Mouse (Mus musculus) heart, embryonic 12.5 days (tissue): ENCODE measurements around the gene Scamp1. TPM values are rescaled to one million over a fixed set of nuclear protein-coding genes. Genes with fewer than 3 reads are reported as not detected.

Experiments used
- ATAC-seq: fragments of 200-750 bp; cut with Nextera tagmentation; 2 replicates; pipeline ENCODE4 v1.8.0; 2017; ENCODE audit warnings: moderate TSS enrichment, moderate library complexity; ENCODE audit not compliant: insufficient number of reproducible peaks, low FRiP score
- H3K27ac ChIP-seq: fragments of 300-500 bp; sonication (generic); 2 replicates; pipeline ENCODE4 v1.5.1; 2016; ENCODE audit warnings: mild to moderate bottlenecking, moderate library complexity; ENCODE audit not compliant: poor library complexity, severe bottlenecking
- H3K27me3 ChIP-seq: fragments of 300-500 bp; sonication (generic); replicated peaks from 2 replicates; pipeline ENCODE4 v1.6.1; 2016; ENCODE audit warnings: mild to moderate bottlenecking, moderate library complexity
- H3K36me3 ChIP-seq: fragments of 300-500 bp; sonication (generic); 2 replicates; pipeline ENCODE4 v1.6.1; 2016; ENCODE audit warnings: mild to moderate bottlenecking, moderate library complexity
- H3K4me1 ChIP-seq: fragments of 300-500 bp; sonication (generic); replicated peaks from 2 replicates; pipeline ENCODE4 v1.6.1; 2016; ENCODE audit warnings: mild to moderate bottlenecking
- H3K4me2 ChIP-seq: fragments of 300-500 bp; sonication (generic); 2 replicates; pipeline ENCODE4 v1.6.1; 2016; ENCODE audit warnings: mild to moderate bottlenecking, moderate library complexity
- H3K4me3 ChIP-seq: fragments of 300-500 bp; sonication (generic); 2 replicates; pipeline ENCODE4 v1.5.1; 2016; ENCODE audit warnings: mild to moderate bottlenecking
- H3K9ac ChIP-seq: fragments of 300-500 bp; sonication (generic); 2 replicates; pipeline ENCODE4 v1.6.1; 2016; ENCODE audit warnings: mild to moderate bottlenecking, moderate library complexity
- H3K9me3 ChIP-seq: fragments of 300-500 bp; sonication (generic); replicated peaks from 2 replicates; pipeline ENCODE4 v1.6.1; 2016; ENCODE audit warnings: mild to moderate bottlenecking, moderate library complexity
- WGBS: fragments of 180-500 bp; shearing (Covaris S2); methylation state at CpG from one replicate; pipeline ENCODE4 v1.1.7; 2016; 5-methylcytosine and 5-hydroxymethylcytosine counted together
- polyA plus RNA-seq: library from polyadenylated mRNA; unstranded; fragments of >200 nt; fragmentation: Nextera tagmentation; extraction: Ambion mirVana; gene quantifications from 2 replicates; pipeline ENCODE4 v1.2.1, GENCODE M21; 2016

Gene Scamp1
- polyA plus RNA-seq, 1 experiment from 2014 or later: 29.2 TPM

DNA sequence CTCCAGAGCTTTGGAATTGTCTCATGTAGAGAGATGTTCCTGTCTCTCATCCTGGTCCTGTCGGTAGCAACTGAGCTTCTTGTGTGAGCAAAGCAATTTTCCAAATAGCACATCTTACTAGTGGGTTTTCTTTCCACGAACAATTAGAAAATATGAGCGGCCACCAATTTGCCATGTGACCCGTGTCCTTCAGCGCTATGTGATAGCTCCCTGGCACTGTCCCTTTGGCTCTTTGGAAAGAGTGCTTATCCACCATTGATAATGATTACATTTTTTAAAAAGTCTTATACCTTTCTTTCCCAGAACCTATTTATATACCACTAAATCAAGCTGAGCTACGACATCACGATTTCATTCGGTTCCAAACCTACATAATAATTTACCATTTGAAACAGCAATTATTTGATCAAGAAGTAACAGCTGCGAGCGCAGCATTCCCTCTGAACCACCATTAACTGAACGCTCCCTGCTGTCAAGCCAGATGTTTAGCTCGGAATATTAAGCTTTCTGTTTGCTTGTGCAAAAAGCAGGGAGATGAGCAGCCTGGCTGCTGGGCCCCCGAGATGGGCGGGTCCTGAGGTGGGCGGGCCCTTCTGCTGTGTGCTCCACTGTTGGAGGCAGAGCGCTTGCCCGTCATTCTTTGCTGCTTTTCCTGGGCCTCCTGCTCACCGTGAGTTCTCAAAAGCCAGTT lies 20.8 kb upstream of the Scamp1 start:
- H3K9ac ChIP-seq: 0 out of 2 replicates have a peak overlapping the region, but pooled peaks have one; percentile 53
- ATAC-seq: peak; percentile 72; the same call in 1 of the 2 replicates
- H3K27ac ChIP-seq: no peak overlapping the region
- peak overlapping the region; percentile 26 for H3K4me3 ChIP-seq
- peak overlapping the region; percentile 62 for H3K4me2 ChIP-seq
- H3K27me3 ChIP-seq: no peaks in the 10 kb centered on the region
- H3K9me3 ChIP-seq: no peaks in the 10 kb centered on the region
- peaks cover 6% of the 10 kb centered on the region; the same call in 1 of the 2 replicates for H3K4me1 ChIP-seq
- 49% methylated on average over 18 of the region's 18 CpGs for WGBS
- H3K36me3 ChIP-seq: no peaks in the 10 kb centered on the region

DNA sequence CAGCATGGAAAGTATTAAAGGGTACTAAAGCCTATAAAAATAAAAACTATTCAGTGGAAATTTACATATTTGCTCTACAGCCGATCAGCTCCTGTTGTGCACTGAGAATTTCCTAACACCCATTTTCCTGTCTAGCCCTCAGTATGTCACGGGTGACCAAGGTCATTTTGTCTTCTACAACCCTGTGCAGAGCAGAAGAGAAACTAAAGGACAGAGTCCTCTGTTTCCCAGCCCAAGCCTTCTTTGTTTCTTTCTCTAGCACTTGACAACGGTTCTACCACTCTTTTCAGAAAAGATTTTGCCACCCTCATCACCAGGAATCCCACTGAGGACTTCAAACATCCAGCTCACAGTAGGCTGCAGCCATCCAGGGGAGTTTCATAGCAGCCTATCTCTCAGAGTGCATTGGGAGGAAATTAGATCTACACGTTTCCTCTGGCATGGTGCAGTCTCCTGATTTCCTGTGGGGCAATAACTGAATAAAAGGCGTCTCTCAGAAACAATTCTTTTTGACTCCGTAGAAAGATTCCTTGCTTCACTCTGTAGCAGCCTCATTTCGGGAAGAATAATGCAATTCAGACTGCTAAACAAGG lies 15.4 kb upstream of the Scamp1 start:
- H3K4me3 ChIP-seq: no peak overlapping the region

DNA sequence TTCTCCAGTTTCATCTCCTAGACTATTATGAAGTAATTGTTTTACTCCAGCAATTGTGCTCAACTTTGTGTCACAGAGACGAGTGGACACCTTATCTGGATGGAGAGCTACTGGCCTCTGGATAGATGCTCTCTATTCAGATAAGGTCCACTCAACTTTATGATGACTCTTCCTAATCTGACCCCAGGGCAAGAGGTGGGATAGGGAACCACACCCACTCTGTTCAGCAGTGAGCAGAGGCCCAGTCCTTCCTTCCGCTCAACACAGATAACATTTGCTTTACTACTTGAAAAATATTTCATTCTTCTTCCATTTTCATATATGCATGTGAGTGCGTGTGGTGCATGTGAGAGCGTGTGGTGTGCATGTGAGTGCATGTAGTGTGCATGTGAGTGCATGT lies 14.6 kb upstream of the Scamp1 start:
- ATAC-seq: no peak
- no peak overlapping the region for H3K4me3 ChIP-seq
- H3K9ac ChIP-seq: no peak overlapping the region
- H3K27ac ChIP-seq: no peak overlapping the region
- H3K9me3 ChIP-seq: no peaks in the 10 kb centered on the region
- H3K4me1 ChIP-seq: no peaks in the 10 kb centered on the region; the same call in 1 of the 2 replicates
- 71% methylated on average over 4 of the region's 4 CpGs for WGBS
- no peak overlapping the region for H3K4me2 ChIP-seq
- H3K36me3 ChIP-seq: no peaks in the 10 kb centered on the region
- H3K27me3 ChIP-seq: no peaks in the 10 kb centered on the region

More for the DNA sequence above, 15.4 kb upstream of the Scamp1 start:
- no peak overlapping the region for H3K27ac ChIP-seq
- no peaks in the 10 kb centered on the region for H3K36me3 ChIP-seq
- H3K9ac ChIP-seq: no peak overlapping the region
- WGBS: 43% methylated on average over 7 of the region's 7 CpGs
- H3K27me3 ChIP-seq: no peaks in the 10 kb centered on the region
- no peaks in the 10 kb centered on the region for H3K9me3 ChIP-seq
- no peak overlapping the region for H3K4me2 ChIP-seq
- ATAC-seq: no peak
- no peaks in the 10 kb centered on the region; the same call in 1 of the 2 replicates for H3K4me1 ChIP-seq

DNA sequence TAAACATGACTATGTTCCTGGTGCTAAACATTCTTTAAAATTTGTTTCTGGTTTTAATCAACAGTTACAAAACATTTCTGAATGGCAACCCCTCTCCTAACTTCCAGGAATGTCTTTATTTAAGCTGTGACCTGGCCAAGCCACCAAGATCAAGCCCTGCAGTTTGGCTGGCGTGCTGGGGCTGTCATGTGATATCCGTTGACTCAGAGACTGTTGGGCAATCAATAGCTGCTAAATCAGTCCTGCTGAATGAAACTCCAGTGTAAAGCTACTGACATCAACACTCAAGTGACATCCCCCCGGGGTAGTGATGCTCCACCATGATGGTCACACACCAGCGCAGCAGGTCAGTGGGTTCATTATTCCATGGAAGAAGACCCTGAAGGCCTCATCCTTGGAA lies 12.7 kb upstream of the Scamp1 start:
- 81% methylated on average over 4 of the region's 4 CpGs for WGBS
- no peaks in the 10 kb centered on the region for H3K9me3 ChIP-seq
- H3K4me2 ChIP-seq: no peak overlapping the region
- no peaks in the 10 kb centered on the region for H3K27me3 ChIP-seq
- H3K9ac ChIP-seq: no peak overlapping the region
- no peak for ATAC-seq
- no peak overlapping the region for H3K27ac ChIP-seq
- no peaks in the 10 kb centered on the region for H3K36me3 ChIP-seq
- H3K4me3 ChIP-seq: no peak overlapping the region
- H3K4me1 ChIP-seq: no peaks in the 10 kb centered on the region; the same call in 1 of the 2 replicates

DNA sequence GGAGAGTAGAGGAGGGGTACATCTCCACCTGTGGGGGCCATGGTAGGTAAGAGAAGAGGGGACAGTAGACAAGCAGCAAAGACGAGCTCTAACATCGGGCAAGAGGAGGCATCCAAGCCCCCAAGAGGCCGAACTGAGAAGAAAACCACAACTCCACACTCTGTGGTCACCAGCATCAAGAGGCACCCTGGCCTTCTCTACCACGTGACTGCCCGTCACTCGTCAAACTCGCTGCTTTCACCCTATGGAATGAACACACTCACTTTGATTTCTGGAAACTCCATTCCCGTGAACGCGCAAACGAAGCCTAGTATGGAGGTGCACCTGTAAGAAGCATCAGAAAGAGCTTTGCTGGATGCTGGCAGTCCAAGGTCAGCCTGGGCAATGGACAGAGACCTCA lies 10.7 kb upstream of the Scamp1 start:
- H3K36me3 ChIP-seq: no peaks in the 10 kb centered on the region
- H3K4me3 ChIP-seq: no peak overlapping the region
- H3K27ac ChIP-seq: no peak overlapping the region
- H3K4me1 ChIP-seq: no peaks in the 10 kb centered on the region; the same call in 1 of the 2 replicates
- WGBS: 73% methylated on average over 11 of the region's 11 CpGs
- no peak overlapping the region for H3K9ac ChIP-seq
- ATAC-seq: no peak
- no peaks in the 10 kb centered on the region for H3K27me3 ChIP-seq
- no peak overlapping the region for H3K4me2 ChIP-seq
- H3K9me3 ChIP-seq: no peaks in the 10 kb centered on the region

DNA sequence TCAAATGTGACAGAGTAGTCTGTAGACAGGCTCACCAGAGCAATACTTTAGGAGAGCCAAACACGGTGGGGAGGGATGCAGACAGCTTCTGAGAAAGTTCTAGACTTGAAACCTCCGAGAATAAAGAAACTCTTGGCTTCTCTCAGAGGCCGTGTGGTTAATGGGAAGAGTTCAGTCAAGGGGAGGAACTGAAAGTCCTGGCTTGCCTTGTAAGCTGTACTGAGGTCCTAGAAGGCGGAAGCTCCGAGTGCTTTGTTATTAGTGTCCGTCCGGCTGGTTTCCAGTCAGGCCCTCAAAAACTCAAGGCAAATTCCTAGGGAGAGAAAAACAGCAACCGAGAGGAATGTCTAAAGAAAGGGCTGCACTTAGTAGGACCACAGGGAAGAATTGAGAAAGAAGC lies 10.3 kb upstream of the Scamp1 start:
- H3K4me2 ChIP-seq: no peak overlapping the region
- 78% methylated on average over 8 of the region's 8 CpGs for WGBS

DNA sequence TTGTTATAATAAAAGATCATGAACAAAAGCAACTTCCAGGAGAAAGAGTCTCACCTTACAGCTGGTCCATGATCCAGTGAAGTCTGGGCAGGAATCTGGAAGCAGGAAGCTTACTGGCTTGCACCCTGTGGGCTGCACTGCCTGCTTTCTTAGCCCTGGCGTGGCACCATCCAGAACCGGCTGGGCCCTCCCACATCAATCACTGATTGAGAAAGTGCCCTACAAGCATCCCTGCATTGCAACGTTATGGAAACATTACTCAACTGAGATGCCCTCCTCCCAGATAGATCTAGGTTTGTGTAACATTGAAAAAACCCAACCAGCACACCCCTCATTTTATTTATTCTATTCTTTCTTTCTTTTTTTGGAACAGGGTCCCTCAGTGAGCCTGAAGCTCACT lies 9.2 kb upstream of the Scamp1 start:
- 45% methylated on average over 3 of the region's 3 CpGs for WGBS
- Histone ChIP-seq H3K27me3 (no peaks in the 10 kb centered on the region), H3K4me3 (no peak overlapping the region), H3K9ac (no peak overlapping the region), H3K36me3 (no peaks in the 10 kb centered on the region), H3K4me2 (no peak overlapping the region), H3K27ac (no peak overlapping the region), H3K4me1 (no peaks in the 10 kb centered on the region), H3K9me3 (no peaks in the 10 kb centered on the region)
- no peak for ATAC-seq

More for the DNA sequence above, 10.3 kb upstream of the Scamp1 start:
- no peaks in the 10 kb centered on the region for H3K36me3 ChIP-seq
- ATAC-seq: no peak
- no peak overlapping the region for H3K9ac ChIP-seq
- H3K4me1 ChIP-seq: no peaks in the 10 kb centered on the region; the same call in 1 of the 2 replicates
- H3K27me3 ChIP-seq: no peaks in the 10 kb centered on the region
- H3K9me3 ChIP-seq: no peaks in the 10 kb centered on the region
- H3K4me3 ChIP-seq: no peak overlapping the region
- no peak overlapping the region for H3K27ac ChIP-seq

DNA sequence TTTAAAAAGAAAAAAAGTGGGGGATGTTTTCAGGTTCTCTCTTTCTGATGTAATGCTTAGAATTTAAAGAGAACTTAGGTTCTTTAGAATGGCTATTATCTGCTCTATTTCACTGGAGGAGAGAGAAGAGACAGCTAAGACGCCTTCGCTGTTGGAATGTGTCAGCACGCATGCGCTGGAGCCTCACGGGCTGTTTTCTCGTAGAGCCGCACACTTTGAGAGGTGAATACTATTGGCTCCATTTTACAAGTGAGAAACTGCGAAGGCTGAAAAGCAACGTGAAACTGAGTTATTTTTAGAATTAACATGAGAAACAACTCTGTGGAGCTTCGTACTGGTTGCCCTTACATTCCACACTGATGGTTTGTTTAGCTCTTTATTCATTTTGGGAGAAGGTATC lies 8.3 kb upstream of the Scamp1 start:
- H3K4me3 ChIP-seq: no peak overlapping the region
- H3K27ac ChIP-seq: no peak overlapping the region
- no peaks in the 10 kb centered on the region for H3K36me3 ChIP-seq
- H3K4me1 ChIP-seq: no peaks in the 10 kb centered on the region
- no peaks in the 10 kb centered on the region for H3K9me3 ChIP-seq
- 52% methylated on average over 10 of the region's 10 CpGs for WGBS
- H3K9ac ChIP-seq: no peak overlapping the region
- peak overlapping the region; percentile 6; the same call in 1 of the 2 replicates for H3K4me2 ChIP-seq
- ATAC-seq: no peak
- H3K27me3 ChIP-seq: no peaks in the 10 kb centered on the region

DNA sequence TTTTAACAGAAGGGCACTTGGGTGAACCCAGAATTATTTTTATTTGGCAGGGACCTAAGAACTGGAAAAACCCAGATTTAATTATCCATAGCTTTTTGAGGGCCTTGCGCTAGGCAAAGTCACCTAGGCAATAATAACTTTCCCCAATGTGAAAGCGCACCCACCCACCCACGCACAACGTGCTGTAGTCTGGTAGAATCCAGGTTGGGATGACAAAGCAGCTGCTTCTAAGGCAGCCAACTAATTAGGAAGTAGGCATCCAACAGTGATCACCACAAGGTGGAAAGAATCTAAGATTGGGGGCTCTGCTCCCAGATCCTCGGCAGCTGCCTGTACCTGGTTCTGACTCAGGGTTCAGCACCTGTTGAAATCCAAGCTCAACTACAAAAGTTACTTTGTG lies 538 bp upstream of the Scamp1 start:
- no peak overlapping the region for H3K9ac ChIP-seq

DNA sequence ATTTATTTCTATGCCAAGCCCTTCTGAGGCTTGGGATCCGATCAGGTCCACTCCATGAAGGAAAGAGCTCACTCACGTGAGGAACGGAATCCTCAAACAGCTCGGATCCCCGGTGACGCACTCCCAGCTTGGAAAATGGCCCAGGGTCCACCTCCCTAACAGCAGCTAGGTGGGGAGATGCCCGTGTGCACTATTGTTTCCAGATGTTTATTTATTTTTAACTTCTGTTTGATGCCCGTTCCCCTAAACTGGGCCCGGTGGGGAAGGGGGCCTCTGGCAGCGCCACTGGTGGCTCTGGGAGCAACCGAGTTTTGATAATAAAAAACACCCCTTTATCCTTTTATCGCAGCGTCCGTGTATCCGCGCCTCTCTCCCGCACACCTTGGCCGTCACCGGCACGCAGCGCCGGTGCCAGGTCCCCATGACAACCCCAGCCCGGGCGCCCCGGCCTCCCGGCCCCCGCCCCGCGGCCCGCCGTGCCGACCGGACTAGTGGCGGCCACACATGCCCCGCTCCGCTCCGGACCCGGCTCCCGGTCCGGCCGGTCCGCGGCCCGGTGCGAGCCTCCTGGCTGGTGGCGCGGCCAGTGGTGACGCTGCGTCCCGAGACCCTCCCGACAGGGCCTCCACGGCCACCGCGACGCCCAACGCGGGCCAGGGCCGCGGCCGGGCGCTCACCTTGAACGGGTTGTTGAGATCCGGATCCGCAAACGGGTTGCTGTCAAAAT lies 951 bp downstream of the Scamp1 start:
- no peaks in the 10 kb centered on the region for H3K9me3 ChIP-seq
- H3K4me3 ChIP-seq: peak overlapping the region; percentile 90
- no peaks in the 10 kb centered on the region for H3K36me3 ChIP-seq
- WGBS: under 1% methylated on average over 58 of the region's 65 CpGs
- H3K27me3 ChIP-seq: no peaks in the 10 kb centered on the region
- H3K4me1 ChIP-seq: peaks cover 9% of the 10 kb centered on the region; the same call in 1 of the 2 replicates
- H3K27ac ChIP-seq: peak overlapping the region; percentile 26
- H3K4me2 ChIP-seq: peak overlapping the region; percentile 87
- H3K9ac ChIP-seq: peak overlapping the region; percentile 95
- peak; percentile 56 for ATAC-seq

More for the DNA sequence above, 538 bp upstream of the Scamp1 start:
- Histone ChIP-seq H3K36me3 (no peaks in the 10 kb centered on the region), H3K4me2 (peak overlapping the region; percentile 87), H3K27me3 (no peaks in the 10 kb centered on the region), H3K4me1 (peaks cover 7% of the 10 kb centered on the region; the same call in 1 of the 2 replicates), H3K27ac (no peak overlapping the region), H3K4me3 (peak overlapping the region; percentile 90; the same call in 1 of the 2 replicates), H3K9me3 (no peaks in the 10 kb centered on the region)
- ATAC-seq: no peak
- 55% methylated on average over 5 of the region's 5 CpGs for WGBS

DNA sequence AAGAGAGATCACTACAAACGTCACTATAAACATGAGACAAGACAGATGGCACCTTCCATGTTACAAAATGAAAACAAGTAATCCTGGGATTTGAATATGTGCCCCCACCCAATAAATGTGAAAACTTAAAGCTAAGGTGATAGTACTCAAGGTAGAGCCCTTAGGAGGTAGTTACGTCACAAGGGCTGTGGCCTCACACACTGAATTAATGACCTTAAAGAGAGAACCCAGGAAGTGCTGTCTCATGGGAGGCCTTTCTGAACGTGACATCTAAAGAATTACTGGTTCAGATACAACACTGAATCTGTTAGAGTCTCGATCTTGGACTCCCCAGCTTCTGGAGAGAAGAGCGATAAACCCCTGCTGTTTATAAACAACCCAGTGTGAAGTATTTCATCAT lies 6.2 kb downstream of the Scamp1 start:
- ATAC-seq: no peak
- H3K36me3 ChIP-seq: no peaks in the 10 kb centered on the region
- 58% methylated on average over 5 of the region's 5 CpGs for WGBS
- H3K4me2 ChIP-seq: no peak overlapping the region
- H3K4me3 ChIP-seq: no peak overlapping the region
- no peak overlapping the region for H3K9ac ChIP-seq
- H3K27ac ChIP-seq: no peak overlapping the region
- no peaks in the 10 kb centered on the region for H3K27me3 ChIP-seq
- no peaks in the 10 kb centered on the region for H3K9me3 ChIP-seq
- H3K4me1 ChIP-seq: peaks cover 9% of the 10 kb centered on the region; the same call in 1 of the 2 replicates
